Mouse (Mus musculus) limb, embryonic 15.5 days (tissue): ENCODE measurements around the gene Med26. TPM values are rescaled to one million over a fixed set of nuclear protein-coding genes. Genes with fewer than 3 reads are reported as not detected.

Experiments
- ATAC-seq: fragments of 200-750 bp; cut with Nextera tagmentation; 2 replicates; pipeline ENCODE4 v1.8.0; 2017; ENCODE audit warnings: low read depth, moderate TSS enrichment; ENCODE audit not compliant: insufficient number of reproducible peaks, low FRiP score, low TSS enrichment
- H3K27ac ChIP-seq: fragments of 300-500 bp; sonication (generic); 2 replicates; pipeline ENCODE4 v1.5.1; 2015; ENCODE audit warnings: moderate library complexity, mild to moderate bottlenecking, inconsistent platforms
- H3K27me3 ChIP-seq: fragments of 300-500 bp; sonication (generic); 2 replicates; pipeline ENCODE4 v1.6.1; 2015; ENCODE audit warnings: inconsistent platforms
- H3K36me3 ChIP-seq: fragments of 300-500 bp; sonication (generic); 2 replicates; pipeline ENCODE4 v1.6.1; 2015; ENCODE audit warnings: inconsistent platforms
- H3K4me1 ChIP-seq: fragments of 300-500 bp; sonication (generic); 2 replicates; pipeline ENCODE4 v1.6.1; 2015; ENCODE audit warnings: inconsistent platforms
- H3K4me2 ChIP-seq: fragments of 300-500 bp; sonication (generic); 2 replicates; pipeline ENCODE4 v1.6.1; 2015; ENCODE audit warnings: mild to moderate bottlenecking, inconsistent platforms
- H3K4me3 ChIP-seq: fragments of 300-500 bp; sonication (generic); 2 replicates; pipeline ENCODE4 v1.5.1; 2015; ENCODE audit warnings: mild to moderate bottlenecking, inconsistent platforms
- H3K9ac ChIP-seq: fragments of 300-500 bp; sonication (generic); 2 replicates; pipeline ENCODE4 v1.6.1; 2015; ENCODE audit warnings: inconsistent platforms
- H3K9me3 ChIP-seq: fragments of 300-500 bp; sonication (generic); 2 replicates; pipeline ENCODE4 v1.6.1; 2016; ENCODE audit warnings: inconsistent platforms
- WGBS: fragments of 180-500 bp; shearing (Covaris S2); methylation state at CpG from one replicate; pipeline ENCODE4 v1.1.7; 2015; 5-methylcytosine and 5-hydroxymethylcytosine counted together
- polyA plus RNA-seq: library from polyadenylated mRNA; unstranded; fragments of >200 nt; fragmentation: Nextera tagmentation; extraction: Ambion mirVana; gene quantifications from 2 replicates; pipeline ENCODE4 v1.2.1, GENCODE M21; 2015

The Med26 gene
- 18.8 and 19.5 TPM in 2 replicates for polyA plus RNA-seq

- H3K9ac ChIP-seq, result peak within 1 kb of the TSS; percentile 86
- under 1% methylated on average over 89 of the region's 92 CpGs for WGBS
- ATAC-seq, result peak; percentile 95
- peaks cover 19% of the 10 kb centered on the region for H3K4me1 ChIP-seq
- no peaks in the 10 kb centered on the region for H3K27me3 ChIP-seq
- peak within 1 kb of the TSS; percentile 73 for H3K4me3 ChIP-seq
- no peaks in the 10 kb centered on the region for H3K9me3 ChIP-seq
- H3K4me2 ChIP-seq, result peak within 1 kb of the TSS; percentile 77
- H3K36me3 ChIP-seq, result peaks cover 17% of the 10 kb centered on the region
- H3K27ac ChIP-seq, result peak within 1 kb of the TSS; percentile 96
Observed at GRCm38 (mm10) chr8:72547802-72548643, at the start of gene Med26. TSS of gene Med26 (minus strand) at chr8:72548270.

DNA sequence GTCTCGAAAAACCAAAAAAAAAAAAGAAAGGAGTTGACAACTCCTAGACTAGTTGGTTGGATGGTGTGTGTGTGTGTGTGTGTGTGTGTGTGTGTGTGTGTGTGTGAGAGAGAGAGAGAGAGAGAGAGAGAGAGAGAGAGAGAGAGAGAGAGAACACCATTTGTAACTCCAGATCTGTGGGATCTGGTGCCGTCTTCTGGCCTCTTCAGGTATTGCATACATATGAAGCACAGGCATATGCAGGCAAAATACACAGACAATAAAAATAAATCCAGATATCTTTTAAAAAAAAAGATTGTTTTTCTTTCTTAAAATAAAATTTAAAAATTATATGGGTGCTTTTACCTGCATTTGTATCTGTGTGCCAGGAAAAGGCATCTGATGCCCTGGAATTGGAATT is 42.1 kb upstream of the Med26 start:
- no peak overlapping the region for H3K9ac ChIP-seq
- H3K4me1 ChIP-seq, result peaks cover 13% of the 10 kb centered on the region; the same call in 1 of the 2 replicates
- no peak for ATAC-seq
- H3K4me2 ChIP-seq, result no peak overlapping the region
- no peak overlapping the region for H3K4me3 ChIP-seq
- no peaks in the 10 kb centered on the region for H3K27me3 ChIP-seq
- H3K36me3 ChIP-seq, result no peaks in the 10 kb centered on the region
- 48% methylated on average over 2 of the region's 2 CpGs for WGBS
- H3K9me3 ChIP-seq, result no peaks in the 10 kb centered on the region
- H3K27ac ChIP-seq, result no peak overlapping the region

GRCm38 (mm10) chr8:72589286-72589685 is 41.2 kb upstream of the Med26 start:
- Histone ChIP-seq H3K9me3 (no peaks in the 10 kb centered on the region), H3K27ac (peak overlapping the region; percentile 17; the same call in 1 of the 2 replicates), H3K4me1 (peaks cover 13% of the 10 kb centered on the region; the same call in 1 of the 2 replicates), H3K36me3 (no peaks in the 10 kb centered on the region), H3K4me2 (no peak overlapping the region), H3K27me3 (no peaks in the 10 kb centered on the region), H3K4me3 (no peak overlapping the region), H3K9ac (no peak overlapping the region)
- ATAC-seq, result no peak
- 37% methylated on average over 7 of the region's 7 CpGs for WGBS

DNA sequence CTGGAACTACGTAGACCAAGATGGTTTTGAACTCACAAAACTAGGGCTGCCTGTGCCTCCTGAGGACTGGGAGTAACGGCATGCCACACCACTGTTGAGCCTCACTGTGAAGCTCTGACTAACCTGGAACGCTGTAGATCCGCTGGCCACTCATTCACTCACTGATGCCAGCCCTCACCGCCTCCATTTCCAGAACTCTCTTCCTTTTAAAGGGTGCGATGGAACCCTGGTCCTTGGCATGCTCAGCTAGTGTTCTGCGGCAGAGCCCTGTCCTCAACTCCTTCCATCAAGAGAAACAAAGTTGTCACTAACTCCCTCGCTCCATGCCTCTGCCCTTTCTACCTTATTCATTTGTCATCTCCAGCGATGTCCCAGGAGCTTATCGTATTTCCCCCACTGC is 40.8 kb upstream of the Med26 start:
- Histone ChIP-seq H3K4me3 (no peak overlapping the region), H3K27ac (no peak overlapping the region), H3K36me3 (no peaks in the 10 kb centered on the region), H3K4me2 (no peak overlapping the region), H3K27me3 (no peaks in the 10 kb centered on the region), H3K9me3 (no peaks in the 10 kb centered on the region), H3K4me1 (peaks cover 13% of the 10 kb centered on the region; the same call in 1 of the 2 replicates), H3K9ac (no peak overlapping the region)
- ATAC-seq, result no peak
- 80% methylated on average over 10 of the region's 10 CpGs for WGBS

- Histone ChIP-seq H3K9ac (no peak overlapping the region), H3K27me3 (no peaks in the 10 kb centered on the region), H3K4me1 (peaks cover 13% of the 10 kb centered on the region; the same call in 1 of the 2 replicates), H3K4me2 (no peak overlapping the region), H3K27ac (no peak overlapping the region), H3K4me3 (no peak overlapping the region), H3K36me3 (no peaks in the 10 kb centered on the region), H3K9me3 (no peaks in the 10 kb centered on the region)
- 64% methylated on average over 6 of the region's 6 CpGs for WGBS
- ATAC-seq, result no peak
Observed at GRCm38 (mm10) chr8:72587806-72588205, 39.7 kb upstream of the Med26 start.

DNA sequence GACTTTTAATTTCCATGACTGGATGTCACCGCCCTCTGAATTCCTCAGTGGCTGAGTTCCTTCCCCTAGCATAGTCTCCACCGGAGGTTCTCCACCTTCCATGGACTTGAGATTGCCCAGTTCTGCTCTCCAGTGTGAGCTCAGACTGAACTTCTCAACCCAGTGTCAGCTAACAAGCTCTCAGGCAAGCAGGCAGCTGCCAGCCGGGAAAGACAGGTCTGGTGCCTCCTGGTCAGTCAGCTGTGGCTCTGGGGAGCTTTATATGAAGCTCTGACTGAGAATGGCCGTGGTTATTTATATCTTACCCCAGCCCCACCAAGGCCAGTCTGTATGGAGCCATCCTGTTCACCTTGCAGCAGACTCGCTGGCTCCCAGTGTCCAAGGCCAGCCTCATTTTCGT is 36.3 kb upstream of the Med26 start:
- H3K27ac ChIP-seq, result no peak overlapping the region
- no peaks in the 10 kb centered on the region for H3K9me3 ChIP-seq
- no peaks in the 10 kb centered on the region for H3K36me3 ChIP-seq
- H3K27me3 ChIP-seq, result no peaks in the 10 kb centered on the region
- H3K4me3 ChIP-seq, result no peak overlapping the region
- no peak for ATAC-seq
- 74% methylated on average over 6 of the region's 6 CpGs for WGBS
- peaks cover 10% of the 10 kb centered on the region; the same call in 1 of the 2 replicates for H3K4me1 ChIP-seq
- no peak overlapping the region for H3K4me2 ChIP-seq
- no peak overlapping the region for H3K9ac ChIP-seq

DNA sequence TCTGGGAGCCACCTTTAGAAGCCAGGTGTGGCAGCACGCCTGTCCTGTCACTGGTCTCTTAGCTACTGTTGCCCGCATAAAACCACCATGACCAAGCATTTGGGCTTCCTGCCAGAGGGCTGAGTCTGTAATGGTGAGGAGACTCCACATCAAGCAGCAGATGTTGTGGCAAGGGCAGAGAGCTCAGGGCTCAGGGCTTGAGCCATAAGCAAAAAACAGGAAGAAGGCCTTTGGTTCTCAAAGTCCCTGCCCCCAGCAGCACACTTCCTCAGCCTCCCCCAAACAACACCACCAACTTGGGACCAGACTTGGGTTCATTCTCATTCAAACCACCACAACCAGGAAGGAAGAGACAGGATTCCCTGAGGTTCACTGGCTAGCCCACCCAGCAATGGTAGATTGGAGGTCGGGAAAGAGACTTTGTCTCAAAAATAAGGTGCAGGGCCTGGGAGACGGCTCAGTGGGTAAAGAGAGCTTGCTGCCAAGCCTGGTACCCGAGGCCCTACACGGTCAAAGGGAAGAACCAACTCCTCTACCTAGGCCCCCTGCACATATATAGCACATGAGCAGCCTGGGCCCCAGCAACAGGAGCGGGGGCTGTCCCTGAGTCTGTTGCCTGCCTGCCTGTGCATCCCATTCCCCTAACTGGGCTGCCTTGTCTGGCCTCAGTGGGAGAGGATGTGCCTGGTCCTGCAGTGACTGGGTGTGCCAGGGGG is 35.1 kb upstream of the Med26 start:
- Histone ChIP-seq H3K9ac (no peak overlapping the region), H3K4me3 (no peak overlapping the region), H3K4me1 (peaks cover 5% of the 10 kb centered on the region; the same call in 1 of the 2 replicates), H3K36me3 (no peaks in the 10 kb centered on the region), H3K27ac (no peak overlapping the region), H3K9me3 (no peaks in the 10 kb centered on the region), H3K27me3 (no peaks in the 10 kb centered on the region), H3K4me2 (no peak overlapping the region)
- WGBS, result 77% methylated on average over 7 of the region's 7 CpGs
- ATAC-seq, result no peak

- Histone ChIP-seq H3K27ac (no peak overlapping the region), H3K9me3 (no peaks in the 10 kb centered on the region), H3K9ac (no peak overlapping the region), H3K27me3 (no peaks in the 10 kb centered on the region), H3K36me3 (no peaks in the 10 kb centered on the region), H3K4me1 (no peaks in the 10 kb centered on the region; the same call in 1 of the 2 replicates), H3K4me3 (no peak overlapping the region), H3K4me2 (no peak overlapping the region)
- no peak for ATAC-seq
- 62% methylated on average over 9 of the region's 9 CpGs for WGBS
Observed at GRCm38 (mm10) chr8:72579374-72579773, 31.3 kb upstream of the Med26 start.

- WGBS, result 76% methylated on average over 1 of the region's 1 CpGs
- ATAC-seq, result no peak
- Histone ChIP-seq H3K4me2 (no peak overlapping the region), H3K27ac (no peak overlapping the region), H3K9ac (no peak overlapping the region), H3K4me3 (no peak overlapping the region), H3K9me3 (no peaks in the 10 kb centered on the region), H3K27me3 (no peaks in the 10 kb centered on the region), H3K36me3 (no peaks in the 10 kb centered on the region), H3K4me1 (peaks cover under 1% of the 10 kb centered on the region)
Observed at GRCm38 (mm10) chr8:72577941-72578340, 29.9 kb upstream of the Med26 start.

DNA sequence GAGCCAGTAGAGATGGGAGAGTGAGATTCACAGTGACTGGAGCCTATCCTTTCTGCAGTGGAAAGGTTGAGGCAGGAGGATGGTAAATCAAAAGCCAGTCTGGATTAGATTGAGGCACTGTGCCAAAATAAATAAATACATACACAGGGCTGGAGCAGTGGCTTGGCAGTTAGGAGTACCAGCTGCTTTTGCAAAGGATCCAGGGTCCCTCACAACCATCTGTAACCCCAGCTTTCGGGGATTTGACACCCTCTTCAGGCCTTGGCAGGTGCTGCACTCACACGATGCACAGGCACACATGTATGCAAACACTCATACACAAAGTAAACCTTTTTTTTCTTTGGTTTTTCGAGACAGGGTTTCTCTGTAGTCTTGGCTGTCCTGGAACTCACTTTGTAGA is 29.2 kb upstream of the Med26 start:
- no peak overlapping the region for H3K4me2 ChIP-seq
- WGBS, result 71% methylated on average over 3 of the region's 3 CpGs
- H3K36me3 ChIP-seq, result no peaks in the 10 kb centered on the region
- no peak overlapping the region for H3K4me3 ChIP-seq
- no peaks in the 10 kb centered on the region for H3K9me3 ChIP-seq
- H3K9ac ChIP-seq, result no peak overlapping the region
- H3K27ac ChIP-seq, result no peak overlapping the region
- no peaks in the 10 kb centered on the region for H3K27me3 ChIP-seq
- no peak for ATAC-seq
- H3K4me1 ChIP-seq, result peaks cover 7% of the 10 kb centered on the region

DNA sequence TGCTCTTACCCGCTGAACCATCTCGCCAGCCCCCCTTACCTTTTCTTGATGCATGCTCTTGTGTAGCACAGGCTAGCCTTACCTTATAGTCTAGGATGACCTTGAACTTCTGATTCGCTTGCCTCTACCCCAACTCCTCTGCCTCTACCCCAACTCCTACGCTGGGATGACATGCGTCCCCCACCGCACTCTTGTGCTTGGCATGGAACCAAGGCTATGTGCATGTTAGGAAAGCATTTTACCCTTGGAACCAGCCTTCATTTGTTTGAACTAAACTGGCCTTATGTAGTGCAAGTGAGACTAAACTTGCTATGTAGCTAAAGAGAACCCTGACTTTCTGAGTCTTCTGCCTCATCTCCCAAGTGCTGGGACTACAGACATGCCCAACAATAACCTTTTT is 27.8 kb upstream of the Med26 start:
- Histone ChIP-seq H3K9ac (no peak overlapping the region), H3K27ac (no peak overlapping the region), H3K36me3 (no peaks in the 10 kb centered on the region), H3K4me2 (no peak overlapping the region), H3K27me3 (no peaks in the 10 kb centered on the region), H3K4me1 (peaks cover 10% of the 10 kb centered on the region), H3K4me3 (no peak overlapping the region), H3K9me3 (no peaks in the 10 kb centered on the region)
- no peak for ATAC-seq
- WGBS, result 93% methylated on average over 6 of the region's 6 CpGs

GRCm38 (mm10) chr8:72573450-72573849 is 25.4 kb upstream of the Med26 start:
- 64% methylated on average over 6 of the region's 6 CpGs for WGBS
- Histone ChIP-seq H3K9me3 (no peaks in the 10 kb centered on the region), H3K4me3 (no peak overlapping the region), H3K27me3 (no peaks in the 10 kb centered on the region), H3K4me2 (no peak overlapping the region), H3K9ac (no peak overlapping the region), H3K4me1 (peaks cover 20% of the 10 kb centered on the region), H3K27ac (no peak overlapping the region), H3K36me3 (peaks cover 11% of the 10 kb centered on the region)
- ATAC-seq, result no peak
